Mouse (Mus musculus) lung, postnatal 0 days (tissue): ENCODE measurements around the gene Olfr545. TPM values are rescaled to one million over a fixed set of nuclear protein-coding genes. Genes with fewer than 3 reads are reported as not detected.

Source experiments
- ATAC-seq: fragments of 200-750 bp; cut with Nextera tagmentation; 2 replicates; pipeline ENCODE4 v1.8.0; 2017; ENCODE audit warnings: moderate library complexity
- DNase-seq: peaks from one replicate; pipeline ENCODE4 v3.0.0-alpha.2; 2016; ENCODE audit warnings: low spot score
- H3K27ac ChIP-seq: fragments of 300-500 bp; sonication (generic); 2 replicates; pipeline ENCODE4 v1.5.1; 2014; ENCODE audit warnings: antibody characterized with exemption, mild to moderate bottlenecking, low read length, mixed read lengths
- H3K27me3 ChIP-seq: fragments of 300-500 bp; sonication (generic); replicated peaks from 2 replicates; pipeline ENCODE4 v1.6.1; 2014; ENCODE audit warnings: low read length, mixed read lengths; ENCODE audit not compliant: insufficient read depth
- H3K36me3 ChIP-seq: fragments of 300-500 bp; sonication (generic); 2 replicates; pipeline ENCODE4 v1.6.1; 2014; ENCODE audit warnings: low read length, mixed read lengths; ENCODE audit not compliant: insufficient read depth
- H3K4me1 ChIP-seq: fragments of 300-500 bp; sonication (generic); 2 replicates; pipeline ENCODE4 v1.6.1; 2014; ENCODE audit warnings: antibody characterized with exemption, low read depth, low read length, mixed read lengths; ENCODE audit not compliant: insufficient read depth
- H3K4me2 ChIP-seq: fragments of 300-500 bp; sonication (generic); replicated peaks from 2 replicates; pipeline ENCODE4 v1.6.1; 2014; ENCODE audit warnings: low read depth, mild to moderate bottlenecking, low read length, moderate library complexity, mixed read lengths
- H3K4me3 ChIP-seq: fragments of 300-500 bp; sonication (generic); 2 replicates; pipeline ENCODE4 v1.5.1; 2014; ENCODE audit warnings: low read depth, low read length
- H3K9ac ChIP-seq: fragments of 300-500 bp; sonication (generic); replicated peaks from 2 replicates; pipeline ENCODE4 v1.6.1; 2014; ENCODE audit warnings: low read depth, mild to moderate bottlenecking
- H3K9me3 ChIP-seq: fragments of 300-500 bp; sonication (generic); 2 replicates; pipeline ENCODE4 v1.6.1; 2016; ENCODE audit warnings: low read length, mixed read lengths
- CTCF ChIP-seq: IDR thresholded peaks from 2 replicates; pipeline ENCODE4 v1.5.1; 2016; ENCODE audit warnings: antibody characterized with exemption, mild to moderate bottlenecking
- EP300 ChIP-seq: IDR thresholded peaks from 2 replicates; pipeline ENCODE4 v1.6.1; 2016; ENCODE audit warnings: antibody characterized with exemption, mild to moderate bottlenecking, control low read depth
- WGBS: fragments of 180-500 bp; shearing (Covaris S2); extraction: QIAGEN DNeasy Blood & Tissue Kit; methylation state at CpG from one replicate; pipeline ENCODE4 v1.1.7; 2014; 5-methylcytosine and 5-hydroxymethylcytosine counted together
- polyA plus RNA-seq: library from polyadenylated mRNA; unstranded; fragments of >200 nt; fragmentation: Nextera tagmentation; extraction: Ambion mirVana; gene quantifications from 2 replicates; pipeline ENCODE4 v1.2.1, GENCODE M21; 2015

Olfr545 gene
- polyA plus RNA-seq: not detected in 2 replicates

GRCm38 (mm10) chr7:102499473-102499872 lies at the start of gene Olfr545:
Gene Olfr545 (minus strand): TSS chr7:102499573.
- H3K36me3 ChIP-seq: no peaks in the 10 kb centered on the region
- no peaks in the 10 kb centered on the region for H3K4me1 ChIP-seq
- no peak within 1 kb of the TSS for H3K4me2 ChIP-seq
- DNase-seq: no peak
- no peak within 1 kb of the TSS for H3K9ac ChIP-seq
- H3K27me3 ChIP-seq: no peaks in the 10 kb centered on the region
- H3K4me3 ChIP-seq: no peak within 1 kb of the TSS
- no peak for ATAC-seq
- H3K9me3 ChIP-seq: no peaks in the 10 kb centered on the region
- 59% methylated on average over 3 of the region's 3 CpGs for WGBS
- no peak within 1 kb of the TSS for H3K27ac ChIP-seq
- TF ChIP-seq EP300 (no peak), CTCF (no peak)

DNA sequence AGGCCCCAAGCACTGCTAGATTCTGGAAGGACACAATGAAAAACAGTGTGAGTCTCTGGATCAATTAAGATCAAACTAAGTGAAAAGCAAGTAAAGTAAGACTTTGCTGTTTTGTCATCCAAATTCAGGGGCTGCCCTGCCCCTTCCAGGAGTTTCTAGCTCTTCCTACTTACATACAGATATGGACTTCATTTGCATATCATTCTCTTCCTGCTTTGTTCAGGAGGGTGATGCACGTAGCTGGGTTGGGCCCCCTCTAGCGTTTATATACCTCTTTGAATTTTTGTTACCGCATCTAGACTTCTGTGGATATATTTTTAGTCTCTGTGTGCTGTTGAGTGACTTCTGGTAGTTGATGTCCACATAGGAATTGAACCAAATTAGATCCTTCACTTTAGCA lies 41.9 kb upstream of the Olfr545 start:
- H3K9ac ChIP-seq: no peak overlapping the region
- no peak for ATAC-seq
- TF ChIP-seq CTCF: no peak
- no peak for TF ChIP-seq EP300
- 38% methylated on average over 3 of the region's 3 CpGs for WGBS
- H3K27ac ChIP-seq: no peak overlapping the region
- no peaks in the 10 kb centered on the region for H3K27me3 ChIP-seq
- no peak overlapping the region for H3K4me3 ChIP-seq
- no peak for DNase-seq
- no peaks in the 10 kb centered on the region for H3K4me1 ChIP-seq
- no peaks in the 10 kb centered on the region for H3K9me3 ChIP-seq
- no peak overlapping the region for H3K4me2 ChIP-seq
- no peaks in the 10 kb centered on the region for H3K36me3 ChIP-seq

- DNase-seq (no peak), ATAC-seq (no peak)
- WGBS: 81% methylated on average over 2 of the region's 2 CpGs
- Histone ChIP-seq H3K36me3 (no peaks in the 10 kb centered on the region), H3K4me1 (no peaks in the 10 kb centered on the region), H3K27ac (no peak within 1 kb of the TSS), H3K4me3 (no peak within 1 kb of the TSS), H3K4me2 (no peak within 1 kb of the TSS), H3K9ac (no peak within 1 kb of the TSS), H3K9me3 (no peaks in the 10 kb centered on the region), H3K27me3 (no peaks in the 10 kb centered on the region)
- no peak for TF ChIP-seq CTCF
- TF ChIP-seq EP300: no peak
Measured at GRCm38 (mm10) chr7:102540596-102540995, 41.2 kb upstream of the Olfr545 start, which contains the start of gene Olfr548-ps1. Gene Olfr548-ps1 (plus strand): TSS chr7:102540896.

GRCm38 (mm10) chr7:102534449-102534848 lies 35.1 kb upstream of the Olfr545 start, which contains the start of gene Olfr547:
Gene Olfr547 (plus strand): TSS chr7:102534749.
- no peak for DNase-seq
- Histone ChIP-seq H3K4me3 (no peak within 1 kb of the TSS), H3K36me3 (no peaks in the 10 kb centered on the region), H3K27ac (no peak within 1 kb of the TSS), H3K9me3 (no peaks in the 10 kb centered on the region), H3K27me3 (no peaks in the 10 kb centered on the region), H3K4me1 (no peaks in the 10 kb centered on the region), H3K4me2 (no peak within 1 kb of the TSS), H3K9ac (no peak within 1 kb of the TSS)
- 71% methylated on average over 1 of the region's 1 CpGs for WGBS
- TF ChIP-seq EP300 (no peak), CTCF (no peak)
- no peak for ATAC-seq

DNA sequence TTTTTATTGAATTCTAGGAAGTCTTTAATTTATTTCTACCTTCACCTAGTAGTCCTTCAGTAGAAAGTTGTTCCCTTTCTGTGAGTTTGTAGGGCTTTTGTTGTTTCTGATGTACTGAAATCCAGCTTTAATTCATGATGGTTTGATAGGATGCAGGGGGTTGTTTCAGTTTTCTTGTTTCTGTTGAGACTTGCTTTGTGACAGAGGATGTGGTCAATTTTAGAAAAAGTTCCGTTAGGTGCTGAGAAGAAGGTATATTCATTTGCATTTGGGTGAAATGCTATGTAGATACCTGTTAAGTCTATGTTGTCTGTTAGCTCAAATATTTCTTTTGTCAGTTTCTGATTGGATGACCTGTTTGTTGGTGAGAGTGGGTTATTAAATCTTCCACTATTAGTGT lies 29.7 kb upstream of the Olfr545 start:
- no peak overlapping the region for H3K27ac ChIP-seq
- H3K9ac ChIP-seq: no peak overlapping the region
- WGBS: 89% methylated on average over 1 of the region's 1 CpGs
- no peaks in the 10 kb centered on the region for H3K27me3 ChIP-seq
- DNase-seq: no peak
- H3K4me2 ChIP-seq: no peak overlapping the region
- no peak for TF ChIP-seq EP300
- no peak for TF ChIP-seq CTCF
- no peaks in the 10 kb centered on the region for H3K9me3 ChIP-seq
- H3K4me3 ChIP-seq: no peak overlapping the region
- no peaks in the 10 kb centered on the region for H3K36me3 ChIP-seq
- ATAC-seq: no peak
- no peaks in the 10 kb centered on the region for H3K4me1 ChIP-seq

DNA sequence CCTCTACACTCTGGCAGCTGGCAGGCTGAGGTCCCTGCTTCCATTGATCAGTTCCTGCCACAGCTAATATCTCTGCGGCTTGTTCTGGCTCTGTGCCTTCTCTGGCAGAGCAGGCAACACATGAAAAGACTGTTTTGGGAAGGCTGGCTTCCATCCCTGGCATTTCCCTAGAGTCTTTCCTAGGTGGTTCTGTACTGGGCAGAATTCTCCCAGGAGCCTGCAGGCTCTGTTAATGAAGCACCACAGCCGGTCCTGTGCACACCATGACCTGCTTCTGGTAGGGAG lies 17.6 kb upstream of the Olfr545 start:
- WGBS: 68% methylated on average over 2 of the region's 2 CpGs
- no peaks in the 10 kb centered on the region for H3K4me1 ChIP-seq
- H3K36me3 ChIP-seq: no peaks in the 10 kb centered on the region
- DNase-seq: no peak
- H3K4me3 ChIP-seq: no peak overlapping the region
- no peaks in the 10 kb centered on the region for H3K9me3 ChIP-seq
- ATAC-seq: no peak
- H3K27me3 ChIP-seq: no peaks in the 10 kb centered on the region
- no peak overlapping the region for H3K27ac ChIP-seq
- H3K4me2 ChIP-seq: no peak overlapping the region
- H3K9ac ChIP-seq: no peak overlapping the region
- TF ChIP-seq EP300 (no peak), CTCF (no peak)
